Mouse (Mus musculus): ENCODE measurements around the gene Hist1h4k. TPM values are rescaled to one million over a fixed set of nuclear protein-coding genes. Genes with fewer than 3 reads are reported as not detected.
A peak's percentile ranks its signal among the peaks of the same experiment; 100 is the strongest.

The Hist1h4k gene
- polyA plus RNA-seq, 1 experiment from 2014 or later, result 0.84 TPM

- Histone ChIP-seq H3K9ac (peak overlapping the region; percentile 64), H3K27ac (replicated peaks) (0 out of 2 replicates have a peak overlapping the region, but pooled peaks have one; percentile 90)
- WGBS, result 1% methylated on average over 7 of the region's 7 CpGs
Observed at GRCm38 (mm10) chr13:21714725-21715124, 35.6 kb downstream of the Hist1h4k start.

GRCm38 (mm10) chr13:21711698-21712097, 38.6 kb downstream of the Hist1h4k start:
- 28% methylated on average over 4 of the region's 4 CpGs for WGBS
- no peaks in the 10 kb centered on the region for H3K36me3 ChIP-seq
- no peak for ATAC-seq (ENCODE audit: low read depth)
- no peaks in the 10 kb centered on the region for H3K9me3 ChIP-seq
- peaks cover 18% of the 10 kb centered on the region for H3K4me1 ChIP-seq (replicated peaks)
- no peak overlapping the region for H3K27ac ChIP-seq (replicated peaks)
- H3K9ac ChIP-seq, result peak overlapping the region; percentile 55
- peak overlapping the region; percentile 59 for H3K4me3 ChIP-seq
- H3K27me3 ChIP-seq, result no peaks in the 10 kb centered on the region
- peak overlapping the region; percentile 68 for H3K4me2 ChIP-seq

More at GRCm38 (mm10) chr13:21714725-21715124, 35.6 kb downstream of the Hist1h4k start:
- no peaks in the 10 kb centered on the region for H3K36me3 ChIP-seq
- H3K9me3 ChIP-seq, result no peaks in the 10 kb centered on the region
- H3K27me3 ChIP-seq, result no peaks in the 10 kb centered on the region
- peak overlapping the region; percentile 67 for H3K4me2 ChIP-seq
- no peak for ATAC-seq (ENCODE audit: low read depth)
- peak overlapping the region; percentile 42 for H3K4me3 ChIP-seq
- peaks cover 35% of the 10 kb centered on the region for H3K4me1 ChIP-seq (replicated peaks)

- Histone ChIP-seq H3K9me3 (no peaks in the 10 kb centered on the region), H3K27ac (replicated peaks) (no peak overlapping the region), H3K9ac (peak overlapping the region; percentile 55), H3K27me3 (no peaks in the 10 kb centered on the region), H3K4me2 (peak overlapping the region; percentile 68), H3K4me1 (replicated peaks) (peaks cover 18% of the 10 kb centered on the region), H3K36me3 (no peaks in the 10 kb centered on the region), H3K4me3 (peak overlapping the region; percentile 59)
- 2% methylated on average over 22 of the region's 22 CpGs for WGBS
- ATAC-seq (ENCODE audit: low read depth), result peak; percentile 80
Observed at GRCm38 (mm10) chr13:21710821-21711525, 39.3 kb downstream of the Hist1h4k start.

- peak overlapping the region; percentile 72 for H3K9ac ChIP-seq
- H3K9me3 ChIP-seq, result no peaks in the 10 kb centered on the region
- no peaks in the 10 kb centered on the region for H3K36me3 ChIP-seq
- H3K4me3 ChIP-seq, result peak overlapping the region; percentile 59
- peaks cover 13% of the 10 kb centered on the region for H3K4me1 ChIP-seq (replicated peaks)
- peak overlapping the region; percentile 73 for H3K27ac ChIP-seq (replicated peaks)
- peak; percentile 86 for ATAC-seq (ENCODE audit: low read depth)
- under 1% methylated on average over 32 of the region's 32 CpGs for WGBS
- H3K4me2 ChIP-seq, result peak overlapping the region; percentile 68
- no peaks in the 10 kb centered on the region for H3K27me3 ChIP-seq
Observed at GRCm38 (mm10) chr13:21710031-21710711, 40.1 kb downstream of the Hist1h4k start.

- no peaks in the 10 kb centered on the region for H3K27me3 ChIP-seq
- no peaks in the 10 kb centered on the region for H3K9me3 ChIP-seq
- H3K27ac ChIP-seq (replicated peaks), result no peak overlapping the region
- no peaks in the 10 kb centered on the region for H3K36me3 ChIP-seq
- ATAC-seq (ENCODE audit: low read depth), result no peak
- no peak overlapping the region for H3K4me3 ChIP-seq
- no peak overlapping the region for H3K9ac ChIP-seq
- WGBS, result 75% methylated on average over 4 of the region's 4 CpGs
- peaks cover 7% of the 10 kb centered on the region; the same call in 1 of the 2 replicates for H3K4me1 ChIP-seq (replicated peaks)
- no peak overlapping the region for H3K4me2 ChIP-seq
Observed at GRCm38 (mm10) chr13:21706669-21707068, 43.6 kb downstream of the Hist1h4k start.

Small RNA genes lying within 50 kb of the gene (microRNA-seq; reads per million reads assigned to microRNA genes)
- gene Gm44346 (not detected), gene Gm44357 (not detected), gene Gm44367 (not detected), gene Gm44454 (not detected)

Other genes starting within 250 kb of the Hist1h4k start
- 9.0 and 17.5 TPM in 2 replicates for gene Gm11273, start 249.1 kb downstream of the Hist1h4k start, polyA plus RNA-seq (2015; fragmentation: Nextera tagmentation; extraction: Ambion mirVana)
- 5.2 and 5.6 TPM in 2 replicates for gene Zkscan8, start 219.4 kb downstream of the Hist1h4k start, polyA plus RNA-seq (2015; fragmentation: Nextera tagmentation; extraction: Ambion mirVana)
- 0.13 and 0.32 TPM in 2 replicates for gene Olfr1366, start 207.7 kb downstream of the Hist1h4k start, polyA plus RNA-seq (2015; fragmentation: Nextera tagmentation; extraction: Ambion mirVana)
- gene Olfr1535, start 190.6 kb downstream of the Hist1h4k start, polyA plus RNA-seq (2015; fragmentation: Nextera tagmentation; extraction: Ambion mirVana), result not detected in 2 replicates
- not detected in 2 replicates for gene Olfr1364, start 168.7 kb downstream of the Hist1h4k start, polyA plus RNA-seq (2015; fragmentation: Nextera tagmentation; extraction: Ambion mirVana)
- gene Olfr1362, start 136.5 kb downstream of the Hist1h4k start, polyA plus RNA-seq (2015; fragmentation: Nextera tagmentation; extraction: Ambion mirVana), result not detected in 2 replicates
- gene Olfr11, start 108.0 kb downstream of the Hist1h4k start, polyA plus RNA-seq (2015; fragmentation: Nextera tagmentation; extraction: Ambion mirVana), result 0.07 TPM in 1 of 2 replicates, not detected in the other
- gene Olfr1361, start 87.1 kb downstream of the Hist1h4k start, polyA plus RNA-seq (2015; fragmentation: Nextera tagmentation; extraction: Ambion mirVana), result not detected in 2 replicates
- not detected in 2 replicates for gene Olfr1360, start 73.1 kb downstream of the Hist1h4k start, polyA plus RNA-seq (2015; fragmentation: Nextera tagmentation; extraction: Ambion mirVana)
- not detected in 2 replicates for gene Olfr1359, start 52.4 kb downstream of the Hist1h4k start, polyA plus RNA-seq (2015; fragmentation: Nextera tagmentation; extraction: Ambion mirVana)
- 1.4 and 1.5 TPM in 2 replicates for gene Hist1h2bl, start 34.4 kb downstream of the Hist1h4k start, polyA plus RNA-seq (2015; fragmentation: Nextera tagmentation; extraction: Ambion mirVana)
- gene Hist1h2ai, start 34.1 kb downstream of the Hist1h4k start, polyA plus RNA-seq (2015; fragmentation: Nextera tagmentation; extraction: Ambion mirVana), result 5.9 TPM in 1 of 2 replicates, not detected in the other
- gene Hist1h3h, start 32.8 kb downstream of the Hist1h4k start, polyA plus RNA-seq (2015; fragmentation: Nextera tagmentation; extraction: Ambion mirVana), result 2.7 and 3.3 TPM in 2 replicates
- gene Hist1h2bm, start 28.5 kb downstream of the Hist1h4k start, polyA plus RNA-seq (2015; fragmentation: Nextera tagmentation; extraction: Ambion mirVana), result 1.2 and 1.4 TPM in 2 replicates
- 1.0 and 1.7 TPM in 2 replicates for gene Hist1h4j, start 15.4 kb downstream of the Hist1h4k start, polyA plus RNA-seq (2015; fragmentation: Nextera tagmentation; extraction: Ambion mirVana)
- gene Hist1h2ak, start 3.3 kb upstream of the Hist1h4k start, polyA plus RNA-seq (2015; fragmentation: Nextera tagmentation; extraction: Ambion mirVana), result 6.0 and 7.6 TPM in 2 replicates
- 0.73 and 1.1 TPM in 2 replicates for gene Hist1h2bn, start 3.6 kb upstream of the Hist1h4k start, polyA plus RNA-seq (2015; fragmentation: Nextera tagmentation; extraction: Ambion mirVana)
- gene Hist1h1b, start 30.1 kb upstream of the Hist1h4k start, polyA plus RNA-seq (2015; fragmentation: Nextera tagmentation; extraction: Ambion mirVana), result 3.2 and 5.8 TPM in 2 replicates
- 32.1 and 33.9 TPM in 2 replicates for gene Hist1h3i, start 32.9 kb upstream of the Hist1h4k start, polyA plus RNA-seq (2015; fragmentation: Nextera tagmentation; extraction: Ambion mirVana)
- not detected in 2 replicates for gene Hist1h2an, start 36.7 kb upstream of the Hist1h4k start, polyA plus RNA-seq (2015; fragmentation: Nextera tagmentation; extraction: Ambion mirVana)
- gene Hist1h2bp, start 37.0 kb upstream of the Hist1h4k start, polyA plus RNA-seq (2015; fragmentation: Nextera tagmentation; extraction: Ambion mirVana), result 0.52 and 1.4 TPM in 2 replicates
- gene Hist1h2bq, start 59.7 kb upstream of the Hist1h4k start, polyA plus RNA-seq (2015; fragmentation: Nextera tagmentation; extraction: Ambion mirVana), result 4.3 and 4.4 TPM in 2 replicates
- not detected in 2 replicates for gene Hist1h2ao, start 60.0 kb upstream of the Hist1h4k start, polyA plus RNA-seq (2015; fragmentation: Nextera tagmentation; extraction: Ambion mirVana)
- gene Hist1h4m, start 61.2 kb upstream of the Hist1h4k start, polyA plus RNA-seq (2015; fragmentation: Nextera tagmentation; extraction: Ambion mirVana), result not detected in 2 replicates
- 7.0 and 7.5 TPM in 2 replicates for gene Hist1h4n, start 81.7 kb upstream of the Hist1h4k start, polyA plus RNA-seq (2015; fragmentation: Nextera tagmentation; extraction: Ambion mirVana)
- 641 and 649 TPM in 2 replicates for gene Hist1h2ap, start 83.0 kb upstream of the Hist1h4k start, polyA plus RNA-seq (2015; fragmentation: Nextera tagmentation; extraction: Ambion mirVana)
- 3.9 and 5.2 TPM in 2 replicates for gene Hist1h2br, start 83.2 kb upstream of the Hist1h4k start, polyA plus RNA-seq (2015; fragmentation: Nextera tagmentation; extraction: Ambion mirVana)
- 16.0 and 16.3 TPM in 2 replicates for gene Zfp184, start 194.6 kb upstream of the Hist1h4k start, polyA plus RNA-seq (2015; fragmentation: Nextera tagmentation; extraction: Ambion mirVana)
- gene Pom121l2, start 230.7 kb upstream of the Hist1h4k start, polyA plus RNA-seq (2015; fragmentation: Nextera tagmentation; extraction: Ambion mirVana), result not detected in 2 replicates